Mouse (Mus musculus) urinary bladder, postnatal 4 days (tissue): Measurements from ENCODE around the gene Nrf1.

Source experiments
- DNase-seq, 2 experiments: peaks; one replicate each; pipeline ENCODE4 v3.0.0; 2021 to 2022; ENCODE audit warnings: low spot score in 2 of 2

Nrf1 gene

DNA sequence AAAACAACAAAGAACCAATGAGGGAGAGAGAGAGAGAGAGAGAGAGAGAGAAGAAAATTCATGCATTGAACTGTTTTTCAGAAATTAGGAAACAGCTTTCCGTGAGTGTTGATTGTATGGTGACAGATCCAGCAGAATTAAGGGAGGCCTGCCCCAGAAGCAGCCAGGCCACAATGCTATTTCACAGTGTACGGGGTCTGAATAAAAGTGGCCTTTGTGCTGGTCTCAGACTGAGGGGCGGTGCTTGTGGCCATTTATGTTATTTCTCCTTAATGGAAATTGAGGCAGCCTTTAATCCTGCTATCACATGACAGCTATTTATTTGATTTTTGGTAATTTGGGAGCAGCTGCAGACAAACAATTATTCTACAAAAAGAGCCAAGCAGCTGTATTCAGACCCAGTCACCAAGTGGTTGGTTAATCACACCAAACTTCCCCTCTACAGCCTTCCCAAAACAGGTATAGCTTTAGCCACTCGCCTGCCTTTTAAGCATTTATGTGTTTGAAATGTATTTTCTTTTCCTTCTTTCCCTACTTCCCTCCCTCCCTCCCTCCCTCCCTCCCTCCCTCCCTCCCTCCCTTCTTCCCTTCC lies 31.2 kb downstream of the Nrf1 start:
- no peak for DNase-seq

DNA sequence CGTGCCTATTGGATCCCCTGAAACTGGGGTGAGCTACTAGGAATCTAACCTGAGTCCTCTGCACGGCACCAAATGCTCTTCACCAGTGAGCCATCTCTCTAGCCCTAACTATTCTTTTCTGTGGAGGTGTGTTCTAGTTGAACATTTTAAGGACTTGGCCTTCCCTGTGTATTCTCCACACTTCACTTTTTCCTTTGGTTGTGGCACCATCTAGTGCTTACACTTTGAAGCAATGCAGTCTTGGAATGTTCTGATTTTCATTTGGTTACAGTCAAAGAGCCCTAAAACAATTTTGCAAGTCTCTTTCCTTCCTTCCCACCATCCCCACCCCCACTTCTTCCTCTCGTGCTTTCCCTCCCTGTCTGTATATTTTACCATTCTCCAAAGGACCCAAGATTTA lies 33.6 kb downstream of the Nrf1 start:
- DNase-seq: no peak

DNA sequence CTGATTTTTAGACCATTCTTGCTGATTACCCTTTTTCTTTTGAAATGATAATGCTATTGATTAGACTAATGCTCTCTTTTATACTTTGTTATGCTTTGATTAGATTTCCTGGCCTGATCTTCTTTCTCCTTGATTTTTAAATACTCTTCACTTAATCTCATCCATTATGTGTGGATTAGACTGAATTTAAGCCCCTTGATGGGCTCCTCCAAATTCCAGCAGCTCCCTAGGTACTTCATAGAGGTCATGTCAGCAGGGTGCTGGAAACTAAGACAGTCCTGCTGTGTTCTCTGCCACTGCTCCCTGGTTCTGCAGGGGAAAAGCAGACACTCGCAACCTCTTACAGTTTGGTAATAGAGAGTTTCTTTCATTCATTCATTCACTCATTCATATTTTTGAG lies 35.5 kb downstream of the Nrf1 start:
- DNase-seq: no peak

DNA sequence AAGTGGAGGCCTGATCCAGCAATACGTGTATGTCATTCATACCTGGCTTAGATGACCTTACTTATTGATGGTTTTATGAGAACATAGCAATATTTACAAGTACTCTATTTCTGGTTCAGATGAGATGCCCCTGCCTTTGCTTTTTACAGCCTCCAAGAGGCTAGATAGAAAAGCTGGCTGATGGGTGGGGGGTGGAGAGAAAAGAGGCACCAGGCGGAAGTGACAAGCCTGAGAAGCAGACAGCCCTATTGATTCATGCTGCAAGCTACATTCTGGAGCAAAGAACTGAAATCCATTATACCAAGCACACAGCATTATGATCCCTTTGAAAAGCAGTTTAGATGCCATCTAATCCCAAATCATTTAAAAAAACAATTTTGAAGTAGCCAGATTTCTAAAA lies 37.6 kb downstream of the Nrf1 start:
- no peak for DNase-seq

DNA sequence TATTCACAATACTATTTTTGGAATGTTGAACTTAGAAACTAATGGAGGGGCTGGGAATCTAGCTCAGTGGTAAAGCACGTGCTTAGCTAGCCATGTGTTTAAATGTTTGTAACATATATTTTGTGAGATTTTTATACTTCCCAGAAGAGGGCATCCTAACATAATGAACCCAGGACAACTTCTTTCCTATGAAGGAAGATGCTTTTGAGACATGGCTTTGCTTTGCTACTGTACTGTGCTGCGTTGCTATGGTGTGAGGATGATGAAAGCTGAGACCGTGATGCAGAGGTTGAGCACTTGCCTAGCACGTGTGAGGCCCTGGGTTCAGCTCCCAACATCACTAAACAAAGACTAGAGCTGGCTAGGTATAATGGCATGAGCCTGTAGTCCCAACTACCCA lies 43.4 kb downstream of the Nrf1 start:
- no peak for DNase-seq

DNA sequence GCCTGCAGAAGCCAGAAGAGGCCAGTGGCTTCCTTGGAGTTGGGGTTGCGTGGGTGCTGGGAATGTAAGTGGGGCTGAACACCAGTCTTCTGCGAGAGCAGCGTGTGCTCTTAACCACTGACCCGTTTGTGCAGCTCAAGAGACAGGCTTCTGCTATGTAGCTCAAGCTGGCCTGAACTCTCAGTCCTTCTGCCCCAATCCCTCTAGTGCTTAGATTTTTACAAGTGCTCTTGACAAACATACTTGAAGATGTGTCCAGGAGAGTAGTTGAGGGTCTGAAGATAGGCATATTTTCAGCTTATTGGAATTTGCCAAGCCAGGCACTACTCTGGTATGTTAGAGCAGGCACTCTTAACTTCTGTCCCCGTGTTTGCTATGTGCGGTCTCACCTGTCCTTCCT lies 45.0 kb downstream of the Nrf1 start:
- DNase-seq: no peak

DNA sequence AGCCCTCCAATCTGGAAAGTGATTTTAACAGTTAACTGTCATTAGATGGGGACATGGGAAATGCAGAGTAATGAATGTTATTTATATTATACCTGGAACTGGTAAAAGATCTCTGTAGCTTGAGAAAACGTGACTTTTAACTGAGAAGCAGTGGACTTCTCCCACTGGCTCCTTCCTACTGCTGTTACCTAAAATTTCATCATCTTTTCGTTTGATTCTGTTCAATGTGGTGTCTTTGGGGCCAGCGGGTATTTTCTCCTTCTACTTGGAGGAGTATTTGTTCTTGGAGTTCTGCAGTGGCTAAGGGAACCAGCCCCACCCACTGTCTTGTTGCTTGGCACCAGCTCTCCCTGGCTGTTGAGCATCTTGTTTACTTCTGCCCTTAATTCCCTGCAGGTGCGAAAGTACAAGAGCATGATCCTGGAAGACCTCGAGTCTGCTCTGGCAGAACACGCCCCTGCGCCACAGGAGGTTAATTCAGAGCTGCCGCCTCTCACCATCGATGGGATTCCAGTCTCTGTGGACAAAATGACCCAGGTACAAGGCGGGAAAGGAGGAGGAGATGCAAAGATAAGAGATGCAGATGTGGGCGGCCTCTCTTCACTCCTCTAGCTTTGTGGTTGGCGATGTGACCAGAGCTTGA lies 54.1 kb downstream of the Nrf1 start:
- no peak for DNase-seq

DNA sequence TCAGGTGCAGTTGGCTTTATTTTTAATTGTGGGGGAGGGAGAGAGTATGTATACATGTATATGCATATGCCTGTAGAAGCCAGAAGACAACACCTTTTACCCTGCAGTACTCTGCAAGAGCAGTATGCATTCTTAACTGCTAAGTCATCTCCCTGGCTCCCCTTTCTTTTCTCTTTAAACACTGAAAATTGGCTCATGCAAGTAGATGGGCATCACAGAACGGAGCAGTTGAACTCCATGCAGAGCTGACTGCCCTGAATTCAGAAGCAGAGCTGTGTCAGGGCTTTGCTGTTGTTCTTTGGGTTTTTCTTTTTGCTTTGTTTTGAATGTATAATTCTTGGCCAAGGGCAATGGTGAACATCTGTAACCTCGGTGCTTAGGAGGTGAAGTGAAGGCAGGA lies 58.3 kb downstream of the Nrf1 start:
- no peak for DNase-seq

DNA sequence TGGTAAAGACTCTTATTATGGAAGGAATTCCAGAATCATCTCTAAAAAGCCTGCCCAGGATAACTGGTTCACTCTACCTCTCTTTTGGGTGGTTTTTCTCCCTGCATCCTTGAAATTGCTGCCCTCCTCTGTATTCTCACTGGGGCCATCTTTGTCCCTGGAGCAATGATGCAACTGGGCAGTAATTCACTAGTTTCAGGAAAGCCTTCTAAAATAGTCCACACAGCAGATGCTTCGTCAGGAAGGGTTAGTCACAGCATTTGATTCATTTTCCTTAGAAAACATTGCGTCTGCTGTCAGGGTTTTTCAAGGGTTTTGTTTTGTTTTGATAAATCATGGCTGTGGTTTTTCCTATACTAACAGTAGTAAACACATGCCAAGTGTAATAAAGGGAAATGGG lies 59.7 kb downstream of the Nrf1 start:
- no peak for DNase-seq

DNA sequence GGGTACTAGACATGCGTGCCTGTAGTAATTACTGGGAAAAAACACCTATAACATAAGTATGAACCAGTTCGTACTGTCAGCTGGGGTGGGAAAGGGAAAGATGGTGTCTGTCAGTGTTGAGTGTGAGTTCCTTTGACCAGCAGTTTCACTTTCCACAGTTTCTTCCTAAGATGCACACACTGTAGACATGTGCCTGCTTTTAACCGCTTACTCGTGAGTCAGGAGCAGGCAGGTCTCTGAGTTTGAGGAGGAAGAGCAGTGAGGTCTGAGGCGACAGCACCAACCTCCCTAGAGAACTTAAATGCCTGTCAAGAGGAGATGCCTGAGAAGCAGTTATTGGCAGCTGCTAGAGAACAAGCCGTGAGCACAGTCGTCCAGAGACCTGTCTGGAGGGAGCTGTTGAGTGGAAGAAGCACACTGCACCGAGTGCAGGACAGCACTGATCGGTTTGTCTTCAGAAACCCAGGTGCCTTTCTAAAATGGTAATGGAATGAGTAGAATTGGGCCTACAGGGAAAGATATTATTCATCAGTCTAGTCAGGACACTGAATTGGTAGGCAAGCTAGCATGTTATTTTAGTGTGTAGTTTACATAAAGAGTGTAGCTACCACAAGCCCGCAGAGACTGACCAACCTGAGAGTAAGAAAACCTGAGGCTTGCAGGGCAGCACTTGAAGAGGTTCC lies 62.2 kb downstream of the Nrf1 start:
- DNase-seq: no peak

DNA sequence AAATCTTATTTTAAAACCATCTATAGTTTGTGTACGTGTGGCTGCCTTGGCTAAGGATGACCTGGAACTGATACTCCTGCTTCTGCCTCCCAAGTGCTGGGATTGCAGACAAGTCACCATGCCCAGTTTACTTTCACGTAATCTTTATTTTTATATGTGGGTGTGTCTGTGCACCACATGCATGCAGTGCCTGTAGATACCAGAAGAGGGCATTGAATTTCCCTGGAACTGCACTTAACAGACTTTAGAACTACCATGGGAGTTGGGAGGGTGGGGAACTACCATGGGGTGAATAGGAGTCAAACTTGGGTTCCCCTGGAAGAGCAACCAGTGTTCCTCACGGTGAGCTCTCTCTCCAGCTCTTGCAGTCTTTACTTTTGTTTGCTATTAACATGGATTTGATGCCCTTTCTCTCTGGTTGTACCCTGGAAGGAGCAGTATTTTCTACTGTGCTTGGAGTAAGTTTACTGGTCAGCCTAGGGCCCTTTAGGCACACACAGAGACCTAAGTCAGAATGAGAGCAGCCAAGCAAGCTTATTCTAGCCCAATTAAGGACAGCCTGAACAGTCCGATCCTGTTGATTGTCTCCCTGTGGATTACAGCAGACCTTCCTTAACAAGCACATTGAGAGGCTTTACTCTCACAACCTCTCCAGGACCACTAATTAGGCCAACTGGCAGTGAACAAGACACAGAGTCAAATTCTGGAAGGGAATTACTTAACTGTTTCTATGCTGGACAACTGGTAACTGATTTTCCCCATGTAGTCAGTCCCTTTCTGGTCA lies 64.8 kb downstream of the Nrf1 start:
- no peak for DNase-seq

DNA sequence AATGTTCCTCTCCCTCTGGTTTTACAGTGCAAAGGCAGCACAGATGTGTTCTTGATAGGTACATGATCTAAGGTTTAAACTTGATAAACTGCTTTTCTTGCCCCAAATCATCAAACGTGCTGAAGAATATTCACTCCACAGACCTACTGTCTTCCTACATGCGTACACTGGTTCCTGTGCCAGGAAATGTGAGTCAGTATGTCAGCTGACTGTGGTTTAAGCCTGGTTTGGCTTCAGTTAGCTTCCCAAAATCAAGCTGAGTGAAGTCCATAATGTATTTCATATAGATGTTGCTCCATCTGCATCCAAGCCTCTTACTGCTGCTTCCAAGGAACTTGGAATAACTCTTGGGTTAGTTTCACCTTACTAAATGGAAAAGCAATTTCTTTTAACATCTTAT lies 66.3 kb downstream of the Nrf1 start:
- no peak for DNase-seq

DNA sequence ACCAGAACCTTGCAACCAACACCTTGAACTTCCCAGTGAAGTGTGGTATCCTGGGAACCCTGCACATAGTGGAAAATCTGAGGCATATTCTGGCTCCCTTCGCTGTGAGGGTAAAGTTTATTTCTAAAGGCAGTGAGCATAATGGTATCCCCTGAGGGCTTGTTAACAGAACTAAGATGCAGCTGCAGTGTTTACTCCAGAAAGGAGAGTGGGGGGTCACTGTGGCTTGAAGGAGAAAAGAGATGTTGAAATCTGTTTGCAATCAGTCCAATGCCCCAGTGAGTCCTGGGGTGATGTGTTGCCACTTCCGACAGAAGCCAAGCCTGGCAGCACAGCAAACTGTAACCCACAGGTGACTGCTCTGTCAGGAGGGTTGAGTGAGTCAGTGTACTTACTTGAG lies 73.4 kb downstream of the Nrf1 start:
- no peak for DNase-seq

DNA sequence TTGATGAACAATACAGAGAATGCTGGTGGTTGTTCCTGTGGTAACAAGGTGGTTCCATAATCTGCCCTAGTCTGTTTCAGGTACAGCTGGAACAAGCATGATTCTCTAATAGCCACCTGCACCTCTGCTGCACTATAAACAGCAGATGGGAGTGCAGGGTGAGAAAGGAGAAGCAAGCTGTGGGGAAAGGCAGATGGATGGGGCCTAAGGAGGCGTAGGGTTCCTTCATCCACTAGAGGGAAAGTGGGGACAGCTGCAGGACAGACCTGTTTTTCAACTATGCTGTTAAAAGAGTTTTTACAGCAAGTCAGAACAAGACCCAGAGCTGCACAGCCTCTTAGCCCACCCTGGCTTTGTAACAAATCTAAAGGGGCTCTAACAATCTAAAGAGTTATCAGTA lies 73.8 kb downstream of the Nrf1 start:
- no peak for DNase-seq

DNA sequence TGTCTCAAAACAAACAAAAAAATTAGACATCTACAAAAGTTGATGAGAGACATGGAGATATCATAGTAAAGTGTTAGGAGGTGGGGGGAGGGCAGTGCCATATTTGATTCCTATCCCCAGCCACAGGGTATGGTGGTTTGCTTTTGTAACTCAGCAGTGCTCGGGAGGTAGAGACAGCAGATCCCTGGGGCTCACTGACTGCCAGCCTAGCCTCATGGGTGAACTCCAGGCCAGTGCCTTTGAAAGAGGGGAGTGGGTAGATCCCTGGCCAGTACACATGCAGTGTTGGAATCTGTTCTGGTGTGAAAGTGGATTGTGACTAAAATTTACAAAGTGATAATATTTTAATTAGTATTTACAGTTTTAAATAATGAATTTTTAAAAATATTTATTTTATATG lies 75.6 kb downstream of the Nrf1 start:
- no peak for DNase-seq

DNA sequence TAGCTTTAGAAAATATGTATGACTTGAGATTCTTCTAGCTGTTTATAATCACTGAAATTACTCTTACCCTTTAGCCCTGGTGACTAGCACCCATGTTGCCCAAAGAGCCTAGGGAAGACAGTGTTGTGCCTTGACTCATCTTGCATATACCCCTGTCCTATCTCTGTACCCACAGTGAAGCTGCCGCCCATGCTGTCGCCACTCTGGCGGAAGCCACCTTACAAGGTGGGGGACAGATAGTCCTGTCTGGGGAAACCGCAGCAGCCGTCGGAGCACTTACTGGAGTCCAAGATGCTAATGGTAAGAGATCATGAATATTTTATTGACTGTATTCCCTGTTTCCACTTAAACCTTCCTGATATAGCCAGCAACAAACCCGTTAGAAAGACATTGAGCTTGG lies 78.3 kb downstream of the Nrf1 start:
- no peak for DNase-seq

DNA sequence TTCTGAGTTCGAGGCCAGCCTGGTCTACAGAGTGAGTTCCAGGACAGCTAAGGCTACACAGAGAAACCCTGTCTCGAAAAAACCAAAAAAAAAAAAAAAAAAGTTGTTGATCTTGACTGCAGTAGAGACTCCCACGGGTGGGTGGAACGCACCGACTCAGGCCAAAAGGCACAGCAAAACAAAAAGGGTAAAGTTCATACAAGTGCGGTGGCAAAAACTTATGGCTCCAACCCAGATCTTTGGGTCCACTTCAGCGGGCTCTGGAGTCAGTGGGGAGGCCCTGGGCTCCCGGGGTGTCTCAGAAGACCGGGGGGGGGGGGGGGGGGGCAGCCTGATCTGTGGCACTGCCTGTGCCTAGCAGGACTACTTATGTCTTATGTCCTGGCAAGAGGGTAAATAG lies 79.0 kb downstream of the Nrf1 start:
- DNase-seq: no peak

DNA sequence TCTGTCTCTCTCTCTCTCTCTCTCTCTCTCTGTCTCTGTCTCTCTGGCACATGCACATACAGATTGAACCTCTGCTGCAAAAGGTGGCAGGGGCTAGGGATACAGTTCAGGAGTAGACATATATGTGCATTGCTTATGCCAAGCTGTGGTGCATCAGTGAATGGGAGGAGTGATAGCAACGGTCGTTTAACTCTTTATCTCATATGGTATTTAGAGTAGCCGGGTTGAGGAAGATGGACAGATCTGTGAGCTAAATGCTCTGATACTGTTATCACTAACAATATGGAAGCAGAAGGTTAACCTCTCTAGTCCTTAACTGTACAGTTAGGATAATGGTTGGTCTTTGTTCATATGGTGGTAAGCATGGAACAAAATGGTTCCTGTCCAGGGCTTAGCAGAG lies 84.6 kb downstream of the Nrf1 start:
- no peak for DNase-seq

DNA sequence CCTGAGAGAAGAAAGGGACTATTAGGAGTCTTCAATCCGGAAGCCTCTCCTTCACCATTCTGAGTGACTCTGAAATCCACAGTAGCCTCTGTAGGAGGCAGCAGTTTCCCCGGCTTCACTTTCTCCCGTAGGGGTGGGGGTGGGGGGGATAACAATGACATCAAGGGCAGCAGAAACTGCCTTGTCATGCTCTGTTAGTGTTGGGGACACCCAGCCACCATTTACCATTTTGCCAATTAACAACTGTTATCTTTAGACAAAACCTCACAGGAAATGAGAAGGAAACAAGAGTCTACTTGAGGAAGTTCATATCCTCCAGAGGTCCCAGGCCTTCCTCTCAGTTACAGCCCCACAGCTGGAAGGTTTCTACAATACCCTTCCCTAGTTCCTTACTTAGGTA lies 87.8 kb downstream of the Nrf1 start:
- DNase-seq: no peak

DNA sequence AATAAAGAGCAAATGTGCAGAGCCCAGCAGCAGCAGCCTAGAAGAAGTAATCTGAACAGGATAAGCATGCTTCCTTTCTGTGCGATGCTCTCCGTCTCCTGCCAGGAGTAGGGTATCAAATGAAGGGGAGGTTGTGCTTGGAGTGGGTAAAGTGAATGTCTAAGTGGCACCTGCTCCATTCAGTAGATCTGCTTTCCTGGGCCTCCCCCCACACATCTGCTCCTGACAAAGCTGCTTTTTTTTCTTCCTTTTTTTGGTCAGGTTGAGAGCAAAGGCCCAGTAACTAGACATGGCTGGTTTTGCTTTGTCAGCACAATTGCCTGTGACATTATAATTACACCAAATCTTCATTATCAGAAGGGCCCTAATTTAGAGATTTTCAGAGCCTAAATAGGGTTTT lies 89.4 kb downstream of the Nrf1 start:
- no peak for DNase-seq

DNA sequence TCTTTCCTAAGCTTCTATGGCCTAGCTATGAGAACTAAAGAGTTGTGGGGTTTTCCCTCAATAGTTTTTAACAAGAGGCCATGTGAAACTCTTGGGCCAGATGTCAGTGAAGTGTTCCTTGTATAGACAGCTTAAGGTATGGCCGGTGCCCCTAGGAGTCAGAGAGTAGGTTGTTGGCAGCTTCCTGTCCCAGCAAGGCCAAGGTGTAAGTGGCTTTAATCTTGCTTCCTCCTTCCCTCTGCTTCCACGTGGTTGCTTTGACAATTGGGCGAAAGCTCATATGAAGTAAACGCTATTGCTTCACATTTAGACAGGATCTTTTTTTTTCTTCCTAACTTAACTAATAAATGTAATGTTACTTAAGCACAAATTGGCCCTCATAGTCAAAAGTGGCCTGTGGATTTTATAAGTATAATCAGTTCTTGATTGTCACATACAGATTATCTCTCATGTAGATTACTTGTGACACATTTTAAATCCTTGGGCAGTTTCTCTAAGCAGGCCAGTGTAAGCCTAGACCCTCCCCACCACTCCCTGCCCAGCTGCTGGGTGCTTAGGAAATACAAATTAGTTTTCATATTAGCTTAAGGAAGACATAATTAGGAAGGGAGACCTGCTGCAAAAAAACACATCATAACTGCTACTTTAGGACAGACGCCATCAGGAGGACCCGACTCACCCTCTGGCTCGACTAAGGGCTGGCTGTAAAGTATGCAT lies 91.7 kb downstream of the Nrf1 start:
- no peak for DNase-seq

DNA sequence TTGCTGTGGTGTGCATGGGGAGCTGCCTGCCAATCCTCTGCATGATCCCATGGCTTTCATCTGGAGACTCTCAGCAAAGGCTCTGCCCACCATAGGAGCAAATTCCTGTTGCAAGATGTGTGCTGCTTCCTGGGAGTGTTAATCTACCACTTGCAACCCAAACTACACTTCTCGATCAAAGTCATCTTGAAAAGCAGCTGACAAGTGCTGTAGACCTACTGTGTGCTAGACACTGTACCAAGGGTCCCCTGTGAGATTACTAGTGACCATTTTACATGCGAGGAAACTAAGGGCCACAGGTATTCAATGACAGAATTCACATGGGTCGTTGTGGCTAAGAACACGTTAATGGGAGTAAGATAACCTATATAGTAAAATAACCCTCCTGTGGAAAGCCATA lies 95.5 kb downstream of the Nrf1 start:
- DNase-seq: no peak
